ENCODE assay signal across 9 mouse cellular contexts in the genomic region with DNA sequence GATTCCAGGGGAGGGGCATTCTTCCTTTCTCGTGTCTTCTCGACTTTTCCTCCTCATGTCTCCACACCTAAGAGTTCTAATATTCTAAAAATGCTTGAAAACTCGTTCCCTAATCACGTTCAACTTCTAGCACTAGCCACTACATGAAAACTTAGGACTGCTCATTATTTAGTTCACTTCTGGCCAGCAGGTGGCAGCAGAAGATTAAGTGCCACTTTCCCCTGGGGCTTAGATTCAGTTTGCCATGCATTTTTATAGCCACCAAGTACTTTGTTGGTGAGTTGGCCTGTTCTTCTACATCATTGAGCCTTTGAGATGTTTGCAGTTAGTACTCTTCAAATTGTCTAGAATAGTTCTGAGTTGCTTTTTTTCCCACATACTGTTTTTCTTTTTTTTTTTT. TPM values are rescaled to one million over a fixed set of nuclear protein-coding genes. Genes with fewer than 3 reads are reported as not detected.
DNase-seq lines count a peak whose midpoint lies in the region; ATAC-seq and TF ChIP-seq lines count a peak whose summit lies in the region.
"Had no signal": no experiment of that assay in that cellular context is flagged by ENCODE, and none has a peak within 500 bp of the region (broad histone marks: within the 10 kb centered on the region; RNA-seq: fewer than 3 reads in every experiment).

No protein-coding gene starts in this region.

- H3K27ac ChIP-seq in gastrocnemius, adult 2 months, result no peak overlapping the region
- H3K27ac ChIP-seq in limb, embryonic 14.5 days (replicated peaks; ENCODE audit: low read depth, low read length), result no peak overlapping the region
- H3K27ac ChIP-seq: stomach, embryonic 15.5 days had no signal

- H3K9me3 ChIP-seq in limb, embryonic 14.5 days (ENCODE audit: control insufficient read depth, low read length), result no peaks in the 10 kb centered on the region
- H3K9me3 ChIP-seq: stomach, embryonic 15.5 days had no signal

- H3K4me1 ChIP-seq in limb, embryonic 14.5 days (ENCODE audit: control insufficient read depth, insufficient read depth, low read length), result no peaks in the 10 kb centered on the region
- H3K4me1 ChIP-seq: stomach, embryonic 15.5 days had no signal

- no peak overlapping the region for H3K4me3 ChIP-seq in gastrocnemius, adult 2 months
- H3K4me3 ChIP-seq in limb, embryonic 14.5 days (replicated peaks; ENCODE audit: low read length), result no peak overlapping the region
- H3K4me3 ChIP-seq: stomach, embryonic 15.5 days had no signal

- H3K27me3 ChIP-seq in limb, embryonic 14.5 days (ENCODE audit: control insufficient read depth, insufficient read depth, low read length), result no peaks in the 10 kb centered on the region
- H3K27me3 ChIP-seq: stomach, embryonic 15.5 days had no signal

- peak; percentile 92 for TF ChIP-seq CTCF in gastrocnemius, adult 2 months (IDR thresholded peaks at IDR 0.05)

- no peaks in the 10 kb centered on the region for H3K36me3 ChIP-seq in limb, embryonic 14.5 days (ENCODE audit: control insufficient read depth, insufficient read depth, low read length)
- H3K36me3 ChIP-seq: stomach, embryonic 15.5 days had no signal

- H3K9ac ChIP-seq in limb, embryonic 14.5 days (ENCODE audit: low read depth, low read length, severe bottlenecking), result no peak overlapping the region
- H3K9ac ChIP-seq: stomach, embryonic 15.5 days had no signal

- no peak overlapping the region for H3K4me2 ChIP-seq in limb, embryonic 14.5 days (replicated peaks; ENCODE audit: low read depth, low read length, severe bottlenecking)
- H3K4me2 ChIP-seq: stomach, embryonic 15.5 days had no signal

- 8% methylated on average over 4 of the region's 4 CpGs for WGBS in limb, embryonic 14.5 days

- no peak; the same call in 1 of the 2 replicates for ATAC-seq in limb, embryonic 14.5 days (ENCODE audit: low FRiP score, low read depth)

- no peak for TF ChIP-seq POLR2A in limb, embryonic 14.5 days (IDR thresholded peaks at IDR 0.05; ENCODE audit: borderline replicate concordance, extremely low read depth, insufficient read depth, insufficient read length)

- intact Hi-C loops in gastrocnemius, adult 2 months (cut with DNase I), result loop anchor here (1.0 kb wide), 1 partner anchor 144 kb away; no protein-coding TSS in a partner anchor

- DNase-seq in 416B (ENCODE audit: low read depth) (peak; percentile 87), WW6 (ENCODE audit: low read depth, low spot score) (peak; percentile 64)
- peak; percentile 63 to 75 for DNase-seq in cerebellum, postnatal 4 days (ENCODE audit: low spot score in 2 of 2)
- DNase-seq in gastrocnemius, adult 2 months, result peak; percentile 73
- DNase-seq in kidney, adult 9 months, result peak; percentile 87
- peak; percentile 80 for DNase-seq in limb, embryonic 14.5 days (ENCODE audit: low spot score)
- DNase-seq in natural killer cell, adult 2 months (ENCODE audit: low spot score in 2 of 2), result peak; percentile 58 to 69
- peak; percentile 85 for DNase-seq in testis, postnatal 10 days (ENCODE audit: low spot score)

RNA-seq across cellular contexts. Expression of a gene that starts 6.5 kb away (rescaled TPM):
- total RNA-seq in gastrocnemius, adult 2 months (2021), result 10 to 100 TPM in 1 of 2 experiments, 1 to 10 TPM in 1; 9.9 to 10.7 TPM
- polyA plus RNA-seq in limb, embryonic 14.5 days (2012; rRNA removed), result 8.5 and 14.3 TPM in 2 replicates
- 26.9 and 27.4 TPM in 2 replicates for polyA plus RNA-seq in limb, embryonic 14.5 days (2014; fragmentation: Nextera tagmentation; extraction: Ambion mirVana)

RNA-seq across cellular contexts. Expression of a gene that starts 47.1 kb away (rescaled TPM):
- 1 to 10 TPM in 1 of 2 experiments, under 1 TPM in 1; 0.67 to 1.6 TPM for total RNA-seq in gastrocnemius, adult 2 months (2021)
- polyA plus RNA-seq in limb, embryonic 14.5 days (2012; rRNA removed), result 0.29 and 0.47 TPM in 2 replicates
- 1.9 and 2.3 TPM in 2 replicates for polyA plus RNA-seq in limb, embryonic 14.5 days (2014; fragmentation: Nextera tagmentation; extraction: Ambion mirVana)
